Mouse (Mus musculus): ENCODE measurements around the gene Fabp1.

- no peak for TF ChIP-seq TAL1 (IDR thresholded peaks at IDR 0.05; ENCODE audit: low read length)
- no peak for TF ChIP-seq GATA1 (IDR thresholded peaks at IDR 0.05; ENCODE audit: low read length)
Observed at GRCm38 (mm10) chr6:71211917-71212316, 12.3 kb downstream of the Fabp1 start.
